Mouse (Mus musculus) bone marrow macrophage, adult 2 months (primary cell): ENCODE measurements around the gene Olfr1026.

Experiments
- CTCF ChIP-seq: IDR thresholded peaks from 2 replicates; pipeline ENCODE4 v1.5.1; 2012; ENCODE audit warnings: low read depth, mild to moderate bottlenecking, low read length, moderate library complexity
- POLR2A ChIP-seq: IDR thresholded peaks from 2 replicates; pipeline ENCODE4 v1.6.1; 2012; ENCODE audit warnings: mild to moderate bottlenecking, low read depth, low read length, borderline replicate concordance

GRCm38 (mm10) chr2:85973595-85973994 lies 52.2 kb downstream of the Olfr1026 start, which contains the start of gene Olfr1029:
- TF ChIP-seq CTCF (no peak), POLR2A (no peak)
